In genomic region chr6:25808806-25809495, GRCm38 (mm10) we compare ENCODE assay signal across 7 mouse cellular contexts. TPM values are rescaled to one million over a fixed set of nuclear protein-coding genes. Genes with fewer than 3 reads are reported as not detected.
DNase-seq lines count a peak whose midpoint lies in the region; ATAC-seq lines count a peak whose summit lies in the region.

Pot1a (minus strand) TSS chr6:25809246.

- H3K27me3 ChIP-seq in intestine, embryonic 16.5 days (replicated peaks; ENCODE audit: control insufficient read depth, insufficient read depth, low read length): no peaks in the 10 kb centered on the region
- no peaks in the 10 kb centered on the region for H3K27me3 ChIP-seq in midbrain, embryonic 11.5 days (ENCODE audit: control insufficient read depth, insufficient read depth, low read length)

- H3K4me2 ChIP-seq in intestine, embryonic 16.5 days (ENCODE audit: low read depth, low read length): peak within 1 kb of the TSS; percentile 65
- H3K4me2 ChIP-seq in midbrain, embryonic 11.5 days: peak within 1 kb of the TSS; percentile 54

- peak within 1 kb of the TSS; percentile 61 for H3K27ac ChIP-seq in intestine, embryonic 16.5 days (ENCODE audit: low read length)
- peak within 1 kb of the TSS; percentile 57 for H3K27ac ChIP-seq in midbrain, embryonic 11.5 days (ENCODE audit: low read depth, low read length)

- peak within 1 kb of the TSS; percentile 61 for H3K4me3 ChIP-seq in intestine, embryonic 16.5 days (ENCODE audit: low read length)
- H3K4me3 ChIP-seq in midbrain, embryonic 11.5 days (ENCODE audit: low read depth, low read length): peak within 1 kb of the TSS; percentile 52

- under 1% methylated on average over 34 of the region's 34 CpGs for WGBS in intestine, embryonic 16.5 days
- under 1% methylated on average over 34 of the region's 34 CpGs for WGBS in midbrain, embryonic 11.5 days

- H3K4me1 ChIP-seq in intestine, embryonic 16.5 days (ENCODE audit: control insufficient read depth, insufficient read depth, low read length): no peaks in the 10 kb centered on the region; the same call in 1 of the 2 replicates
- H3K4me1 ChIP-seq in midbrain, embryonic 11.5 days (ENCODE audit: control insufficient read depth, insufficient read depth, low read length): peaks cover 3% of the 10 kb centered on the region; the same call in 1 of the 2 replicates

- intact Hi-C loops in left cerebral cortex, postnatal 36 days (cut with DNase I): no loop called here

- peak; percentile 93 for DNase-seq in adrenal gland, adult 8-10 months
- peak; percentile 95 for DNase-seq in embryo, embryonic 9.5 days (ENCODE audit: extremely low spot score)
- peak; percentile 91 to 96 for DNase-seq in gastrocnemius, postnatal 4 days (ENCODE audit: low spot score in 2 of 2)
- DNase-seq in left cerebral cortex, postnatal 36 days (ENCODE audit: low spot score in 2 of 2): peak; percentile 96 to 97
- peak; percentile 100 for DNase-seq in midbrain, embryonic 11.5 days (ENCODE audit: low spot score, missing footprints)
- DNase-seq in skeletal muscle tissue, adult 2 months (ENCODE audit: low read depth, low spot score): peak; percentile 98

- peak; percentile 100 for ATAC-seq in intestine, embryonic 16.5 days
- peak; percentile 100 for ATAC-seq in midbrain, embryonic 11.5 days (ENCODE audit: low FRiP score)

- peak within 1 kb of the TSS; percentile 72 for H3K9ac ChIP-seq in intestine, embryonic 16.5 days (ENCODE audit: low read depth, low read length)
- H3K9ac ChIP-seq in midbrain, embryonic 11.5 days (ENCODE audit: low read length): peak within 1 kb of the TSS; percentile 77

- H3K36me3 ChIP-seq in intestine, embryonic 16.5 days (ENCODE audit: control insufficient read depth, insufficient read depth, low read length): no peaks in the 10 kb centered on the region
- H3K36me3 ChIP-seq in midbrain, embryonic 11.5 days (ENCODE audit: control insufficient read depth, insufficient read depth, low read length): no peaks in the 10 kb centered on the region

- no peaks in the 10 kb centered on the region for H3K9me3 ChIP-seq in intestine, embryonic 16.5 days (ENCODE audit: control insufficient read depth, low read length)
- no peaks in the 10 kb centered on the region for H3K9me3 ChIP-seq in midbrain, embryonic 11.5 days (ENCODE audit: control insufficient read depth, low read length)

RNA-seq across cellular contexts. Expression of gene Pot1a, which starts in this region (rescaled TPM):
- total RNA-seq in adrenal gland, adult 8-10 months (2022): 10 to 100 TPM; 12.5 to 16.8 (median 14.1) TPM
- total RNA-seq in gastrocnemius, postnatal 4 days (2021): 10 to 100 TPM; 13.4 to 15.4 TPM
- polyA plus RNA-seq in intestine, embryonic 16.5 days (2015; fragmentation: Nextera tagmentation; extraction: Ambion mirVana): 20.8 and 22.0 TPM in 2 replicates
- 10 to 100 TPM; 14.4 to 17.7 TPM for total RNA-seq in left cerebral cortex, postnatal 36 days (2021)
- 45.8 and 46.4 TPM in 2 replicates for polyA plus RNA-seq in midbrain, embryonic 11.5 days (2014; fragmentation: Nextera tagmentation; extraction: Ambion mirVana)

Comparison
In these comparisons a context has a peak if more than half of its experiments do, and no peak if none do; other contexts are left out.
1. Peak in every context shown above with its lines: DNase-seq, ATAC-seq, H3K4me3 ChIP-seq and H3K27ac ChIP-seq.